Mouse (Mus musculus): ENCODE measurements around the gene Hist1h2bj. TPM values are rescaled to one million over a fixed set of nuclear protein-coding genes. Genes with fewer than 3 reads are reported as not detected.
"Not testable (repeated sequence)": the region's sequence is repeated elsewhere in the genome, so short reads cannot be mapped to it uniquely, and the experiment has no call there.

Gene Hist1h2bj
- polyA plus RNA-seq, 1 experiment from 2014 or later, result 7.7 TPM

DNA sequence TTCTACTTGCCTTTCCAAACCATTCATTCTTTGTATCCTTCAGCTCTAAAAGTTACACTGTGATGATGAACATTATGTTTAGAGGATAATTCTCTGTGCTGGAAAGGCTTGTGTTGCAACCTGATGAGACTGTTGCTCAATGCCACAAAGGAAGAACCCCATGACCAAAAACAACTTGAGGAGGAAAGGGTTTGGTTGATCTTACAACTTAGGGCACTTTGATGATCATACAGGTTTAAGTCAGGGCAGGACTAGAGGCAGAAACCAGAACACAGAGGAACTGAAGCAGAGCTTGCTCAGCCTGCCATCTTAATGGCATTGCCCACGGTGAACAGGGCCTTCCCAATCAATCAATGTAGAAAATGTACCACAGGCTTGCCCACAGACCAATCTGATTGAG, 18.4 kb downstream of the Hist1h2bj start:
- WGBS, result 74% methylated on average over 1 of the region's 1 CpGs
- Histone ChIP-seq H3K9me3 (ENCODE audit: control insufficient read depth, low read length) (no peaks in the 10 kb centered on the region), H3K36me3 (ENCODE audit: control insufficient read depth, insufficient read depth, low read length) (no peaks in the 10 kb centered on the region), H3K27ac (ENCODE audit: low read length) (no peak overlapping the region), H3K27me3 (replicated peaks; ENCODE audit: control insufficient read depth, insufficient read depth, low read length) (no peaks in the 10 kb centered on the region), H3K4me2 (ENCODE audit: low read depth, low read length) (no peak overlapping the region), H3K9ac (ENCODE audit: low read depth, low read length) (no peak overlapping the region), H3K4me3 (ENCODE audit: low read length) (no peak overlapping the region), H3K4me1 (ENCODE audit: control insufficient read depth, insufficient read depth, low read length) (no peaks in the 10 kb centered on the region)
- ATAC-seq, result no peak

DNA sequence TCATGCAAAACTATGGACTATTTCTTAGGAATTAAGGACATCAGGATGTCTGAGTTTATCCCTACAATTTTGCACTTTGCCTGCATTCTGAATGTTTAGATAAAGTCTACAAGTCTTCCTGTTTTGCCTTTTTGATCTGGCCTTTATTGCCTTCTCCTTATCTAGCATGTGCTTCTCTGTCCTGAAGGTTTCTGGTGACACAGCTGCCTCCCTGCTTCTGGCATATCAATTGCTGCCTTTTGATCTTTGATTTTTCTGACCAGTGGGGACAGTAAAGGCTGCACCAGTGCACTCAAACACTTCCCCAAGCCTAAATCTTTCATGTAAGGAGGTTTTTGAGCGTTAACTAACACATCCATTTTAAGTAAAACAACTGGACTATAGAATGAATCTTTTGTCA, 20.5 kb downstream of the Hist1h2bj start:
- peak; percentile 82 for ATAC-seq

DNA sequence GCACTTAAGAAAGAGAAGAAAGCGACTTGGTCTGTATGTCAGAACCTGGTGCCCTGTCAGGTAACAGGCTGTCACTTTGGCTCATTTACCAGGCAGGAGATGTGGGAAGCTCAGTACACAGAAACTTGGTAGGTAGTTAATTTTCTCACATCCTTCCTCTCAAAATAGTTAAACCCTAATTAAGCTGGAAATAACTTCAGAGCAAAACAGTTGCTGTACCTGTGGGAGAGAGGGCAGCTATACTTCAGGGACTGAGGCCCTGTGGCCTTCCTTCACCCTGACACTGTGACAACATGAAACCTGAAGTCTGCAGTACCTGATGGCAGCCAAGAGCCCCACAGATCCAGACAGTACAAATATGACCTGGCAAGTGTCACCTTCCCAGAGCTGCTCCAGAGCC, 41.1 kb downstream of the Hist1h2bj start, which contains the start of gene Vmn1r188:
Gene Vmn1r188, plus strand, starts transcription at position 301 of the 400 bp plus-strand sequence.
- not testable (repeated sequence) for H3K9ac ChIP-seq (ENCODE audit: low read depth, low read length); H3K4me2 ChIP-seq (ENCODE audit: low read depth, low read length); H3K9me3 ChIP-seq (ENCODE audit: control insufficient read depth, low read length); H3K4me3 ChIP-seq (ENCODE audit: low read length); H3K27ac ChIP-seq (ENCODE audit: low read length); H3K36me3 ChIP-seq (ENCODE audit: control insufficient read depth, insufficient read depth, low read length); ATAC-seq; H3K27me3 ChIP-seq (replicated peaks; ENCODE audit: control insufficient read depth, insufficient read depth, low read length); H3K4me1 ChIP-seq (ENCODE audit: control insufficient read depth, insufficient read depth, low read length)
- 71% methylated on average over 1 of the region's 1 CpGs for WGBS

More for the DNA sequence above, 20.5 kb downstream of the Hist1h2bj start:
- Histone ChIP-seq H3K9me3 (ENCODE audit: control insufficient read depth, low read length) (no peaks in the 10 kb centered on the region), H3K27me3 (replicated peaks; ENCODE audit: control insufficient read depth, insufficient read depth, low read length) (no peaks in the 10 kb centered on the region), H3K4me3 (ENCODE audit: low read length) (no peak overlapping the region), H3K36me3 (ENCODE audit: control insufficient read depth, insufficient read depth, low read length) (no peaks in the 10 kb centered on the region), H3K4me1 (ENCODE audit: control insufficient read depth, insufficient read depth, low read length) (no peaks in the 10 kb centered on the region), H3K4me2 (ENCODE audit: low read depth, low read length) (no peak overlapping the region), H3K9ac (ENCODE audit: low read depth, low read length) (no peak overlapping the region), H3K27ac (ENCODE audit: low read length) (no peak overlapping the region)
- 55% methylated on average over 1 of the region's 1 CpGs for WGBS

Small RNA genes lying within 50 kb of the gene (microRNA-seq; reads per million reads assigned to microRNA genes)
- not detected for gene Gm26300
- gene Gm44390, result not detected
- not detected for gene Gm44486

Other genes with a start within 250 kb of the Hist1h2bj start
- gene Hist1h2bq, start 233.0 kb upstream of the Hist1h2bj start, polyA plus RNA-seq (2015; fragmentation: Nextera tagmentation; extraction: Ambion mirVana), result 13.4 and 17.9 TPM in 2 replicates
- not detected in 2 replicates for gene Hist1h2ao, start 232.7 kb upstream of the Hist1h2bj start, polyA plus RNA-seq (2015; fragmentation: Nextera tagmentation; extraction: Ambion mirVana)
- gene Hist1h4m, start 231.5 kb upstream of the Hist1h2bj start, polyA plus RNA-seq (2015; fragmentation: Nextera tagmentation; extraction: Ambion mirVana), result 1.0 TPM in 1 of 2 replicates, not detected in the other
- gene Hist1h4n, start 211.0 kb upstream of the Hist1h2bj start, polyA plus RNA-seq (2015; fragmentation: Nextera tagmentation; extraction: Ambion mirVana), result 5.7 and 9.6 TPM in 2 replicates
- 2,307 and 2,693 TPM in 2 replicates for gene Hist1h2ap, start 209.7 kb upstream of the Hist1h2bj start, polyA plus RNA-seq (2015; fragmentation: Nextera tagmentation; extraction: Ambion mirVana)
- 15.5 and 19.5 TPM in 2 replicates for gene Hist1h2br, start 209.5 kb upstream of the Hist1h2bj start, polyA plus RNA-seq (2015; fragmentation: Nextera tagmentation; extraction: Ambion mirVana)
- 4.4 and 4.7 TPM in 2 replicates for gene Zfp184, start 98.1 kb upstream of the Hist1h2bj start, polyA plus RNA-seq (2015; fragmentation: Nextera tagmentation; extraction: Ambion mirVana)
- 0.10 TPM in 1 of 2 replicates, not detected in the other for gene Pom121l2, start 62.0 kb upstream of the Hist1h2bj start, polyA plus RNA-seq (2015; fragmentation: Nextera tagmentation; extraction: Ambion mirVana)
- 1.4 and 2.0 TPM in 2 replicates for gene Prss16, start 33.5 kb upstream of the Hist1h2bj start, polyA plus RNA-seq (2015; fragmentation: Nextera tagmentation; extraction: Ambion mirVana)
- 4.6 and 5.1 TPM in 2 replicates for gene Hist1h2ah, start 7.6 kb upstream of the Hist1h2bj start, polyA plus RNA-seq (2015; fragmentation: Nextera tagmentation; extraction: Ambion mirVana)
- 1.8 and 2.9 TPM in 2 replicates for gene Hist1h2bk, start 7.3 kb upstream of the Hist1h2bj start, polyA plus RNA-seq (2015; fragmentation: Nextera tagmentation; extraction: Ambion mirVana)
- gene Hist1h4i, start 1.9 kb upstream of the Hist1h2bj start, polyA plus RNA-seq (2015; fragmentation: Nextera tagmentation; extraction: Ambion mirVana), result 18.8 and 22.0 TPM in 2 replicates
- 17.4 and 30.0 TPM in 2 replicates for gene Hist1h2ag, start 270 bp upstream of the Hist1h2bj start, polyA plus RNA-seq (2015; fragmentation: Nextera tagmentation; extraction: Ambion mirVana)
- not detected in 2 replicates for gene Vmn1r188, start 41.2 kb downstream of the Hist1h2bj start, polyA plus RNA-seq (2015; fragmentation: Nextera tagmentation; extraction: Ambion mirVana)
- gene Vmn1r189, start 62.6 kb downstream of the Hist1h2bj start, polyA plus RNA-seq (2015; fragmentation: Nextera tagmentation; extraction: Ambion mirVana), result not detected in 2 replicates
- not detected in 2 replicates for gene Vmn1r191, start 140.8 kb downstream of the Hist1h2bj start, polyA plus RNA-seq (2015; fragmentation: Nextera tagmentation; extraction: Ambion mirVana)
- gene Vmn1r192, start 147.9 kb downstream of the Hist1h2bj start, polyA plus RNA-seq (2015; fragmentation: Nextera tagmentation; extraction: Ambion mirVana), result not detected in 2 replicates
- not detected in 2 replicates for gene Vmn1r193, start 179.9 kb downstream of the Hist1h2bj start, polyA plus RNA-seq (2015; fragmentation: Nextera tagmentation; extraction: Ambion mirVana)
- gene Vmn1r194, start 201.0 kb downstream of the Hist1h2bj start, polyA plus RNA-seq (2015; fragmentation: Nextera tagmentation; extraction: Ambion mirVana), result not detected in 2 replicates
- gene Vmn1r195, start 227.3 kb downstream of the Hist1h2bj start, polyA plus RNA-seq (2015; fragmentation: Nextera tagmentation; extraction: Ambion mirVana), result not detected in 2 replicates
- gene Vmn1r196, start 246.7 kb downstream of the Hist1h2bj start, polyA plus RNA-seq (2015; fragmentation: Nextera tagmentation; extraction: Ambion mirVana), result not detected in 2 replicates